Mouse (Mus musculus): Measurements from ENCODE around the gene D630045J12Rik.

DNA sequence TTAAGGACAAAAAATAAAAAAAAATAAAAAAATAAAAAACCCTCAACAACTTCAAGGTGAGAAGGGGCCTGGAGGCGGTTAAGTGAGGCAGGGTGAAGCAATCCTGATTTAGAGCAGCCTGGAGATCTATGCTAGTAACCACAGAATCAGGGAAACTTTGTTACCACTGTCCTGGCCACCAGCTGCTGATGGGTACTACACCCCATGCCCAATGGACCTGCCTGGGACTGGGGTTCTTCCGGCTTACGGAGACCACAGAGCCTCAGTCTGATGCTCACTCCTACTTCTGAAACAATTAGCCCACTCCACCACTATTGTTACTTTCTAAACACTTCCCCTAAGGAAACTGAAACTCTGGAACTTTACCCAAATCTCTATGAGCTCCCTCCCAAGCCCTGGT is 9.0 kb downstream of the D630045J12Rik start:
- no peak for TF ChIP-seq CTCF (IDR thresholded peaks at IDR 0.05; ENCODE audit: low read depth)
- TF ChIP-seq EP300 (IDR thresholded peaks at IDR 0.05; ENCODE audit: low read depth) = no peak
